Comparison of ENCODE assay signal across 7 mouse cellular contexts in the genomic region with DNA sequence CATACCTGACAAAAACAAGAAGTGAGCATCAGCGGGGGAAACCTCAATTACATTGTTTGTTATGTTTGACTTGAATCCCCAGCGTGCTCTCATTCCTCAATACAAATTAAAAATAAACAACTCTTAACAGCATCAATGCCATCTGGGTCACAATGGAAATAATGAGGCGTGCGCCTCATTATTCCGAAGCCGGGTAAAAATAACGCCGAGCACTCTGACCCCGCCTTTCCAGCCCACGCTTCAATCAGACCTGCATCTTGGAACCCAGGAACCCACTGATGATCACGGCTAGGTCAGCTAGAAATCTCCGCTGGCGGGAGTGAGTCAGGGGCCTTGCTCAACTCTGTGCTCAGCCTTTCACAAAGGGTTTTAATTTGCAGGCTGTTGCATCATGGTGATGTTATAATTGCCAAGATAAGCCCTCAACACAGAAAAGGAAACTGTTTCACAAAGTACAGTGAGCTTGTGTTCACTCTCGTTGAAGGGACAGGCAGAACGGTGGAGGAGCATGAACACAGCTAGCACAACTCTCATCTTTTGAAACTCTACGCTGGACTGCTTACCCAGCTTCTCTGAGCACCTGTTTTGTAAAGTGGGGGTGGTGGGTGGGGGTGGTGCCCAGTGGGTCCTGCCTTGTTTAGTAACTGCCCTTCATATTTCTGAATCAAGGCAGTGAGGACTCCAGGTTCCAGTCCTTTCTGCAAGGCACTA. TPM values are rescaled to one million over a fixed set of nuclear protein-coding genes. Genes with fewer than 3 reads are reported as not detected.
DNase-seq lines count a peak whose midpoint lies in the region; ATAC-seq and TF ChIP-seq lines count a peak whose summit lies in the region.

No protein-coding gene starts in this region.

- peak overlapping the region; percentile 41 for H3K4me2 ChIP-seq in forebrain, embryonic 12.5 days
- peak overlapping the region; percentile 78 for H3K4me2 ChIP-seq in hindbrain, postnatal 0 days (ENCODE audit: low read depth, low read length)

- H3K79me2 ChIP-seq in macrophage (ENCODE audit: inconsistent target): peaks cover 82% of the 10 kb centered on the region

- no peak overlapping the region for H3K27ac ChIP-seq in forebrain, embryonic 12.5 days
- peak overlapping the region; percentile 96; the same call in 1 of the 2 replicates for H3K27ac ChIP-seq in hindbrain, postnatal 0 days
- H3K27ac ChIP-seq in macrophage: peak overlapping the region; percentile 19; the same call in 1 of the 2 replicates

- H3K4me3 ChIP-seq in forebrain, embryonic 12.5 days (replicated peaks): peak overlapping the region; percentile 9; the same call in 1 of the 2 replicates
- 0 out of 2 replicates have a peak overlapping the region, but pooled peaks have one; percentile 6 for H3K4me3 ChIP-seq in hindbrain, postnatal 0 days (ENCODE audit: low read length)
- no peak overlapping the region for H3K4me3 ChIP-seq in macrophage (ENCODE audit: inconsistent target)

- H3K4me1 ChIP-seq in forebrain, embryonic 12.5 days: peaks cover 41% of the 10 kb centered on the region
- H3K4me1 ChIP-seq in hindbrain, postnatal 0 days (ENCODE audit: insufficient read depth, low read length): peaks cover 10% of the 10 kb centered on the region; the same call in 1 of the 2 replicates

- no peaks in the 10 kb centered on the region for H3K36me3 ChIP-seq in forebrain, embryonic 12.5 days (replicated peaks)
- no peaks in the 10 kb centered on the region for H3K36me3 ChIP-seq in hindbrain, postnatal 0 days (ENCODE audit: insufficient read depth, low read length)
- no peaks in the 10 kb centered on the region for H3K36me3 ChIP-seq in macrophage (ENCODE audit: inconsistent target)

- no peak for TF ChIP-seq CTCF in hindbrain, postnatal 0 days (IDR thresholded peaks at IDR 0.05; ENCODE audit: low read depth)

- H3K9ac ChIP-seq in forebrain, embryonic 12.5 days: peak overlapping the region; percentile 18; the same call in 1 of the 2 replicates
- H3K9ac ChIP-seq in hindbrain, postnatal 0 days (replicated peaks; ENCODE audit: low read length): peak overlapping the region; percentile 95; the same call in 1 of the 2 replicates

- peaks cover 40% of the 10 kb centered on the region for H3K27me3 ChIP-seq in forebrain, embryonic 12.5 days
- no peaks in the 10 kb centered on the region for H3K27me3 ChIP-seq in hindbrain, postnatal 0 days (ENCODE audit: insufficient read depth, low read length)

- peak; percentile 7 for ATAC-seq in activated CD4-positive, CD25-positive, alpha-beta regulatory T cell, adult 4 months
- ATAC-seq in forebrain, embryonic 12.5 days (ENCODE audit: low FRiP score): no peak
- no peak for ATAC-seq in hindbrain, postnatal 0 days

- peak; percentile 75 for DNase-seq in CD4-positive helper T cell, adult 2 months (ENCODE audit: low read depth, low spot score)
- peak; percentile 13 for DNase-seq in hindbrain, postnatal 0 days (ENCODE audit: low spot score)
- DNase-seq in thymus, postnatal 25 days: no peak
- no peak for DNase-seq in yolk sac, embryonic 10.5 days (ENCODE audit: low spot score)

- 9% methylated on average over 16 of the region's 16 CpGs for WGBS in forebrain, embryonic 12.5 days
- 26% methylated on average over 16 of the region's 16 CpGs for WGBS in hindbrain, postnatal 0 days
- WGBS in macrophage (ENCODE audit: missing documents): 43% methylated on average over 16 of the region's 16 CpGs

- no peaks in the 10 kb centered on the region for H3K9me3 ChIP-seq in forebrain, embryonic 12.5 days
- no peaks in the 10 kb centered on the region for H3K9me3 ChIP-seq in hindbrain, postnatal 0 days (ENCODE audit: low read length)

RNA-seq across cellular contexts. Expression of a gene that starts 4.2 kb away (rescaled TPM):
- 1 to 10 TPM; 3.7 to 4.2 TPM for polyA plus RNA-seq in activated CD4-positive, CD25-positive, alpha-beta regulatory T cell, adult 4 months (2017; shearing (Covaris generic))
- 27.3 and 28.8 TPM in 2 replicates for polyA plus RNA-seq in forebrain, embryonic 12.5 days (2016; fragmentation: Nextera tagmentation; extraction: Ambion mirVana)
- 16.4 and 17.9 TPM in 2 replicates for total RNA-seq in hindbrain, postnatal 0 days (2014; rRNA removed)
- polyA plus RNA-seq in hindbrain, postnatal 0 days (2015; fragmentation: Nextera tagmentation; extraction: Ambion mirVana): 27.2 and 28.3 TPM in 2 replicates
- total RNA-seq in macrophage (2018; cell fraction: chromatin; rRNA removed): 10 to 100 TPM in 18 of 26 experiments, 1 to 10 TPM in 8; 4.0 to 41.7 (median 13.7) TPM
- 10 to 100 TPM in 23 of 26 experiments, 1 to 10 TPM in 3; 9.1 to 80.8 (median 22.8) TPM for total RNA-seq in macrophage (2018; cell fraction: cytosol; rRNA removed)
- 10 to 100 TPM in 21 of 26 experiments, 1 to 10 TPM in 5; 3.7 to 81.9 (median 21.6) TPM for total RNA-seq in macrophage (2018; cell fraction: nucleus; rRNA removed)
- polyA plus RNA-seq in macrophage (2018): 3.5 to 12.2 TPM (median 6.5 TPM) in 3 replicates

RNA-seq across cellular contexts. Expression of a gene that starts 47.2 kb away (rescaled TPM):
- polyA plus RNA-seq in activated CD4-positive, CD25-positive, alpha-beta regulatory T cell, adult 4 months (2017; shearing (Covaris generic)): 10 to 100 TPM; 30.0 to 34.8 TPM
- 38.9 and 42.7 TPM in 2 replicates for polyA plus RNA-seq in forebrain, embryonic 12.5 days (2016; fragmentation: Nextera tagmentation; extraction: Ambion mirVana)
- 39.3 and 41.5 TPM in 2 replicates for total RNA-seq in hindbrain, postnatal 0 days (2014; rRNA removed)
- polyA plus RNA-seq in hindbrain, postnatal 0 days (2015; fragmentation: Nextera tagmentation; extraction: Ambion mirVana): 65.9 and 72.8 TPM in 2 replicates
- 100 to 1,000 TPM in 6 of 26 experiments, 10 to 100 TPM in 20; 15.9 to 115 (median 61.6) TPM for total RNA-seq in macrophage (2018; cell fraction: chromatin; rRNA removed)
- 10 to 100 TPM; 16.7 to 30.1 (median 25.4) TPM for total RNA-seq in macrophage (2018; cell fraction: cytosol; rRNA removed)
- total RNA-seq in macrophage (2018; cell fraction: nucleus; rRNA removed): 10 to 100 TPM; 14.0 to 79.9 (median 34.7) TPM
- 16.2 to 24.3 TPM (median 22.7 TPM) in 3 replicates for polyA plus RNA-seq in macrophage (2018)

Comparison
In these comparisons a context has a peak if more than half of its experiments do, and no peak if none do; other contexts are left out.
1. DNase-seq: peak in CD4-positive helper T cell, adult 2 months (single experiment) and hindbrain, postnatal 0 days (single experiment); none in thymus, postnatal 25 days (single experiment) and yolk sac, embryonic 10.5 days (single experiment).